Mouse (Mus musculus) kidney, adult 18-20 months (tissue): ENCODE measurements at regions not wholly inside any gene's neighbourhood (a gene's known extent, or its start where the extent isn't known, plus 50 kb on each side); places are given as distances from the start of the nearest gene placed in this dataset.

Source experiments
- DNase-seq: peaks from one replicate; pipeline ENCODE4 v3.0.0; 2021

- DNase-seq, result no peak
Observed at GRCm38 (mm10) chr13:84565644-84566532, 343.8 kb downstream of the Tmem161b start.

- DNase-seq, result no peak
Observed at GRCm38 (mm10) chr13:84566533-84566832, 344.4 kb downstream of the Tmem161b start.

- DNase-seq, result no peak
Observed at GRCm38 (mm10) chr13:84569371-84569770, 347.3 kb downstream of the Tmem161b start.

DNA sequence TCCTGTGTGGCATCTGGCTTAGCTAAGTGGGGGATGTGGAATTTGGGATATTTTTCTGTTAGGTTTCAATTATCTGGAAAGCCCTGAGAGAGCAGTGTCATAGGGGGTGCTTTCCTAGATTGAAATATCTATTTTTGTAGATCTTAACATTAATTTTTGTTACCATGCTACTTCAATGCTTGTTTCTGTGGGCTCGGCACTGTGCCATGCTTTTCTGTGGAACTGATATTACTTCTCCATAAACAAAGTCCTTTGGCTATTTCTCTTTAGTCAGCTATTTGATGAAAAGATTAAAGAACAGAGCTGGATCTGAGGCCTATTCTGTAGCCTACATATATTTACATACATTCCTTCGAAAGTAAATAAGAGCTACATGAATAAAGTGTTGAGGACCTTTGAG lies 348.1 kb downstream of the Tmem161b start:
- no peak for DNase-seq

- DNase-seq, result no peak
Observed at GRCm38 (mm10) chr13:84570984-84571844, 349.1 kb downstream of the Tmem161b start.

GRCm38 (mm10) chr13:84571845-84572193 lies 349.7 kb downstream of the Tmem161b start:
- no peak for DNase-seq

GRCm38 (mm10) chr13:84572231-84572630 lies 350.1 kb downstream of the Tmem161b start:
- no peak for DNase-seq

GRCm38 (mm10) chr13:84596585-84597142 lies 374.6 kb downstream of the Tmem161b start:
- DNase-seq, result no peak

GRCm38 (mm10) chr13:84602612-84603011 lies 380.5 kb downstream of the Tmem161b start:
- no peak for DNase-seq

DNA sequence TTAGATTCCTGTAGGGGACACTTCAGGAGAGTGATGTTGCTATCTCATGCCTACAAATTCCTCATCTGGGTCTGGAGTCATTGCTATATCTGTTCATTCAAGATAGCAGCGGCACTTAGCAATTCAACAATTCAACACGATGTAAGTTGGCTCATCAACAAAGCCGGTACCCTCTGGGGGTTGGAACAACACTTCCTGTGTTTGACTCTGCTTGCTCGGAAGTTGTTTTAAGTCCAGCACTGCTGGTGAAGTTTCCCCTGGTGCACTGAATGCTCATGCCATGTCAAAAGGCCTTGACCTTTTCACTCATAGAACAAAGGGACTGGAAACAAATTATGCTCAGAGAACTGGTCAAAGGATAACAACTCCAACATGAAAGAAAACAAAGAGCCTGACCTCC lies 390.4 kb downstream of the Tmem161b start:
- DNase-seq, result no peak

GRCm38 (mm10) chr13:84613004-84613403 lies 390.9 kb downstream of the Tmem161b start:
- DNase-seq, result no peak

- DNase-seq, result no peak
Observed at GRCm38 (mm10) chr13:84624691-84625090, 402.6 kb downstream of the Tmem161b start.

- no peak for DNase-seq
Observed at GRCm38 (mm10) chr13:84625527-84625926, 403.4 kb downstream of the Tmem161b start.

GRCm38 (mm10) chr13:84625927-84626326 lies 403.8 kb downstream of the Tmem161b start:
- DNase-seq, result no peak

DNA sequence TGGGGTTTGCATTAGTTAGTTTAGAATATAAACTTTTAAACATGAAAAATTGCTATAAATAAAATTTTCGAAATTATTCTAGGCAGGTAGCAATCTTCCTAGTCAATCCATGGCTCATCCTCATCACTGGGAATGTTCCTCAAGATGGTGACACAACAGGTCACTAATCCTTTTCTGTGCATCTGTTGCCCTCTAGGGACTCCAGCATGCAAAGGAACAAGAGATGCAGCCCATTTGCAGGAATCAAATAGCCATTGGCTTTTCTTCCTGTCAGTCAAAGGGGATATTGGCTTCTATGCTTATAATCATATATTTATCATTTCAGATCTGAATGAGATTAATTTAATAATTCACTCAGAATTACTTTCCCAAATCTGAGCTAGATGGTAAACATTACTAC lies 404.3 kb downstream of the Tmem161b start:
- no peak for DNase-seq

GRCm38 (mm10) chr13:84630686-84631085 lies 408.6 kb downstream of the Tmem161b start:
- DNase-seq, result no peak

- no peak for DNase-seq
Observed at GRCm38 (mm10) chr13:84632493-84632892, 410.4 kb downstream of the Tmem161b start.

- no peak for DNase-seq
Observed at GRCm38 (mm10) chr13:84636831-84637230, 414.7 kb downstream of the Tmem161b start.

GRCm38 (mm10) chr13:84637606-84638005 lies 415.5 kb downstream of the Tmem161b start:
- DNase-seq, result no peak

GRCm38 (mm10) chr13:84638401-84638934 lies 416.4 kb downstream of the Tmem161b start:
- no peak for DNase-seq

DNA sequence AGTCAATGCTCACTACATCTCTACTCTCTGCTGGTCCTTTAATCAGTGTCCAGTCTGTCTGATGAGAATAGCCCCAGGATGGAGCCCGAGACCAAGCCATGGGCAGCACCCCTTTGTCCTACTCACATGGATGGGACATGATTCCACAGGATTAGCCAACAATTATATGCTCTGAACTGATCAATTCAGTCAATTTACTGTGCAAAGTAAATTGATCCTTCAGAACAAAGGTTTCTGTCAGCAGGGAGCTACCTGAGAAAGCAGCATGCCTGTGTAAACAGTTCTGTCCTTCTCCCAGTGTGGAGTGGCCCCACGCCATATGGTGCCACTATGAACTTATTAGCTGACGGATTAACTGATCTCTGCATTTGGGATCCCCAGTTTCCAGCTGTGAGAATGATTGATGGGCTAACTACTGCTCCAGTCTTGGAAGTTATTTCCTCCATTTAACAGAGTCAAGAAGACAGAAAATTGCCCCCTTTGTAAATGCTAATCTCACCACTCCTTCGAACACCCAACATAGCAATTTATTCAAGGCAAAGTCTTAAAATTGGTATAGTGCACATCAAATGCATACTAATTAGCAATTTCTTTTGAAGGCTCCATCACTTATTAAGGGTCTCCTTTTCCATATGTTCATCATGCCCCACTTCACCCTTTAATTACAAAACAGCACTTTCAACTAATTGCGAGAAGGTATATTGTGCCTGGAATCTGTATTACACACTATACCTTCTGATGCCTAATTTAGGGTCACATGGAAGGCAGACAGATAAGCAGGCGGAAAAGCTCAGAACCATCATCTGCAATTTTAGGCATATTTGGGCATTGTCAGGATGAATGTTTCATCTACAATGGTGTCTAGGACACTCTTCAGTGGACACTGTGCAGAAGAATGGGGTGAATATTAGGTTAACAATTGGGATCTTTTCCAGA lies 417.3 kb downstream of the Tmem161b start:
- no peak for DNase-seq

- DNase-seq, result no peak
Observed at GRCm38 (mm10) chr13:84644024-84644423, 421.9 kb downstream of the Tmem161b start.
